Mouse (Mus musculus) hindbrain, embryonic 11.5 days (tissue): ENCODE measurements around the gene Lmo1. TPM values are rescaled to one million over a fixed set of nuclear protein-coding genes. Genes with fewer than 3 reads are reported as not detected.

Experiments
- polyA plus RNA-seq: library from polyadenylated mRNA; unstranded; fragments of >200 nt; fragmentation: Nextera tagmentation; extraction: Ambion mirVana; gene quantifications from 2 replicates; pipeline ENCODE4 v1.2.1, GENCODE M21; 2014

Lmo1 gene
- polyA plus RNA-seq, 1 experiment from 2014 or later = 32.6 TPM

Other genes starting within 250 kb of the Lmo1 start
- not detected in 2 replicates for gene Nlrp10, start 245.0 kb downstream of the Lmo1 start, polyA plus RNA-seq
- gene Eif3f, start 240.8 kb downstream of the Lmo1 start, polyA plus RNA-seq = 78.7 and 87.3 TPM in 2 replicates
- gene Tub, start 224.9 kb downstream of the Lmo1 start, polyA plus RNA-seq = 14.6 and 15.7 TPM in 2 replicates
- gene Ric3, start 91.9 kb downstream of the Lmo1 start, polyA plus RNA-seq = 20.0 and 20.4 TPM in 2 replicates